Mouse (Mus musculus): Measurements from ENCODE around the gene Frmd4a. TPM values are rescaled to one million over a fixed set of nuclear protein-coding genes. Genes with fewer than 3 reads are reported as not detected.

Gene Frmd4a
- total RNA-seq, 1 experiment, result 9.3 TPM

DNA sequence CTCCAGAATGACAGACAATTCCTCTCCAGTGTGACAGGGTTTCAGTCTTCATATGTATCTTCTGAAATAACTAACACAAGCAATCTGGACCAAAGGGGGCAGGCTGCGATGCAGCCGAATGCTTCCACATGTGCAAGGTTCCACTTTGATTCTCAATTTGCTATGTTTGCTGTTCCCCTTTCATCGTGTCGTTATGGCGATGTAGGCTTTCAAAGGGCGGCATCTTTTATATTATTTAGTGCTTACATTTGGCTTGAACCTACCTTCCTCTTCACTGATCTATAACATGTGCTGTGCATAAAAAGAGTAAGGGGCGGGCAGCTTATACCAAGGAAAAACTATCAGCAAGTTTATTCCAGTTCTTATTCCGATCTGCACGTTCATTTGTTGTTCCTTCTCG lies 322.9 kb downstream of the Frmd4a start:
- Histone ChIP-seq H3K9me3 (ENCODE audit: control insufficient read depth, insufficient read depth, low read depth, low read length) (no peaks in the 10 kb centered on the region), H3K4me3 (ENCODE audit: insufficient read depth in 1 of 2, low read depth in 1 of 2, low read length in 2 of 2, poor library complexity in 1 of 2, severe bottlenecking in 1 of 2) (no peak overlapping the region), H3K4me1 (ENCODE audit: control insufficient read depth in 2 of 2, insufficient read depth in 2 of 2, low read length in 2 of 2, poor library complexity in 1 of 2) (no peaks in the 10 kb centered on the region), H3K36me3 (ENCODE audit: control insufficient read depth, insufficient read depth, low read length, poor library complexity, severe bottlenecking) (no peaks in the 10 kb centered on the region), H3K27ac (ENCODE audit: insufficient read depth, low read depth, low read length, poor library complexity, severe bottlenecking) (no peak overlapping the region), H3K9ac (ENCODE audit: insufficient read depth, low read depth, low read length, poor library complexity, severe bottlenecking) (no peak overlapping the region)
- in situ Hi-C loops (cut with MboI; ENCODE audit: low sequenced_read_pairs in 2 of 2, unreplicated experiment in 2 of 2), result no loop called here
- TF ChIP-seq ZNF384 (IDR thresholded peaks at IDR 0.05; ENCODE audit: low read depth, low read length), result no peak
- TF ChIP-seq MAFK (IDR thresholded peaks at IDR 0.05; ENCODE audit: insufficient read depth, low read depth, low read length), result no peak
- TF ChIP-seq CHD2 (IDR thresholded peaks at IDR 0.05; ENCODE audit: low read depth, low read length), result no peak
- TF ChIP-seq HCFC1 (IDR thresholded peaks at IDR 0.05; ENCODE audit: borderline replicate concordance, insufficient read depth, low read length), result no peak
- TF ChIP-seq ZC3H11A (IDR thresholded peaks at IDR 0.05; ENCODE audit: borderline replicate concordance, low read depth, low read length), result no peak
- no peak for DNase-seq (ENCODE audit: low read depth, low spot score)

DNA sequence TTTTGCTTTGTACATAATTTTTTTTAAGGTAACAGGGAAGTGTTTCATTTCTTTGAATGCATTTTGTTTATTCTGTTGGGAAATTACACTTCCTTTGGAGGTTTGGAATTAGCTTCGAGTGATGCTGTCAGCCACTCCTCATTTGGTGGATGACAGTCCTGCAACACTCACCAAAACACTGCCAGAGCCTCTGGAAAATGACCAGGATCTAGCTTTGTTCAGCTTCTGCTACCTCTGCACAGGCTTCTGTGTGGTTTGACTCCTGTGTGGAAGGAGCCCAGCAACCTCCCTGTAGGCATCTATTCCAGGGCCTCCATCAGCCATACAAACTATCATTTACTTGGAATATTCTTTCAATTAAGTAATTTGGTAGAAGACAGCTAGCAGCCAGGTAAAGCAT lies 323.6 kb downstream of the Frmd4a start:
- Histone ChIP-seq H3K4me1 (ENCODE audit: control insufficient read depth in 2 of 2, insufficient read depth in 2 of 2, low read length in 2 of 2, poor library complexity in 1 of 2) (no peaks in the 10 kb centered on the region), H3K4me3 (ENCODE audit: insufficient read depth in 1 of 2, low read depth in 1 of 2, low read length in 2 of 2, poor library complexity in 1 of 2, severe bottlenecking in 1 of 2) (no peak overlapping the region), H3K9me3 (ENCODE audit: control insufficient read depth, insufficient read depth, low read depth, low read length) (no peaks in the 10 kb centered on the region), H3K9ac (ENCODE audit: insufficient read depth, low read depth, low read length, poor library complexity, severe bottlenecking) (no peak overlapping the region), H3K27ac (ENCODE audit: insufficient read depth, low read depth, low read length, poor library complexity, severe bottlenecking) (no peak overlapping the region), H3K36me3 (ENCODE audit: control insufficient read depth, insufficient read depth, low read length, poor library complexity, severe bottlenecking) (no peaks in the 10 kb centered on the region)
- DNase-seq (ENCODE audit: low read depth, low spot score), result no peak
- in situ Hi-C loops (cut with MboI; ENCODE audit: low sequenced_read_pairs in 2 of 2, unreplicated experiment in 2 of 2), result no loop called here
- no peak for TF ChIP-seq MAFK (IDR thresholded peaks at IDR 0.05; ENCODE audit: insufficient read depth, low read depth, low read length)
- TF ChIP-seq ZNF384 (IDR thresholded peaks at IDR 0.05; ENCODE audit: low read depth, low read length), result no peak
- TF ChIP-seq HCFC1 (IDR thresholded peaks at IDR 0.05; ENCODE audit: borderline replicate concordance, insufficient read depth, low read length), result no peak
- TF ChIP-seq CHD2 (IDR thresholded peaks at IDR 0.05; ENCODE audit: low read depth, low read length), result no peak
- TF ChIP-seq ZC3H11A (IDR thresholded peaks at IDR 0.05; ENCODE audit: borderline replicate concordance, low read depth, low read length), result no peak

DNA sequence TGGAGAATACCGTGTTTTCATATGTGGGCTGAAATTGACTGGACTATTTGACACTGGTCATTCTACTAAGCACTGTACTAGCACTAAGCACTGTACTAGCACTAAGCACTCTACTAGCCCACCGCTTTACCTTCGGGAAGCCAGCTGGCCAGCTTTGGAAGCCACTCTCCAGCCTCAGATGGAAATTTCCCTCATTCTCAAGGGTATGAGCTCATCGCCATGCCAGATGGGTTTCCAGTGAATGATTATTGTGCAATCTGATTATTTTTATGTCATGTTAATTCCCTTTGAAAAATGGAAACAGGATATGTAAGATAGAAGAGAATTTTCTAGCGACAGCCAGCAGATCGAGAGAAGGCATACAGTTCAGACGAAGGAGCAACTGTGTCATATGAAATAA lies 324.5 kb downstream of the Frmd4a start:
- no peak overlapping the region for H3K4me3 ChIP-seq (ENCODE audit: insufficient read depth in 1 of 2, low read depth in 1 of 2, low read length in 2 of 2, poor library complexity in 1 of 2, severe bottlenecking in 1 of 2)
- H3K27ac ChIP-seq (ENCODE audit: insufficient read depth, low read depth, low read length, poor library complexity, severe bottlenecking), result no peak overlapping the region
- H3K4me1 ChIP-seq (ENCODE audit: control insufficient read depth in 2 of 2, insufficient read depth in 2 of 2, low read length in 2 of 2, poor library complexity in 1 of 2), result no peaks in the 10 kb centered on the region
- in situ Hi-C loops (cut with MboI; ENCODE audit: low sequenced_read_pairs in 2 of 2, unreplicated experiment in 2 of 2), result no loop called here
- TF ChIP-seq ZNF384 (IDR thresholded peaks at IDR 0.05; ENCODE audit: low read depth, low read length), result no peak
- TF ChIP-seq CHD2 (IDR thresholded peaks at IDR 0.05; ENCODE audit: low read depth, low read length), result no peak
- no peak for TF ChIP-seq HCFC1 (IDR thresholded peaks at IDR 0.05; ENCODE audit: borderline replicate concordance, insufficient read depth, low read length)
- no peak for TF ChIP-seq ZC3H11A (IDR thresholded peaks at IDR 0.05; ENCODE audit: borderline replicate concordance, low read depth, low read length)
- no peak for TF ChIP-seq MAFK (IDR thresholded peaks at IDR 0.05; ENCODE audit: insufficient read depth, low read depth, low read length)
- H3K36me3 ChIP-seq (ENCODE audit: control insufficient read depth, insufficient read depth, low read length, poor library complexity, severe bottlenecking), result no peaks in the 10 kb centered on the region
- no peak for DNase-seq (ENCODE audit: low read depth, low spot score)
- H3K9ac ChIP-seq (ENCODE audit: insufficient read depth, low read depth, low read length, poor library complexity, severe bottlenecking), result no peak overlapping the region
- no peaks in the 10 kb centered on the region for H3K9me3 ChIP-seq (ENCODE audit: control insufficient read depth, insufficient read depth, low read depth, low read length)

DNA sequence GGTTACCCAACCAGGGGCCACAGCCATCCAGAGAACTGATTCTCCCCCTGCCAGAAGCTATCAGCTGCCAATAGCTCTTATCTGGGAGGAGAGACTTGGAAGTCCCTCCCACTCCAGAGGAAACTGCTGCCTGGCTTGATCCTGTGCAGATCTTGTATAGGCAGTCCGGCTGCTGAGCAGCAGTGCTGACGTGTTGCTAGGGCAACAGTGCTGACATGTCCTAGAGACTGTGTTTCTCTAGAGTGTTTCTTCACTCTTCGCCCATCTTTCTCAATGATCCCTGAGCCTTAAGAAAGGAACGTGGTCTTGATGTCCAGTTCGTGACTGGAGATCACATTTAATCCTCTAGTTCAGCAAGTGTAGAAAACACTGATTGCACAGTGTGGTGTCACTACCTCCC lies 326.9 kb downstream of the Frmd4a start:
- no peak for DNase-seq (ENCODE audit: low read depth, low spot score)
- Histone ChIP-seq H3K36me3 (ENCODE audit: control insufficient read depth, insufficient read depth, low read length, poor library complexity, severe bottlenecking) (no peaks in the 10 kb centered on the region), H3K27ac (ENCODE audit: insufficient read depth, low read depth, low read length, poor library complexity, severe bottlenecking) (no peak overlapping the region), H3K4me1 (ENCODE audit: control insufficient read depth in 2 of 2, insufficient read depth in 2 of 2, low read length in 2 of 2, poor library complexity in 1 of 2) (no peaks in the 10 kb centered on the region), H3K4me3 (ENCODE audit: insufficient read depth in 1 of 2, low read depth in 1 of 2, low read length in 2 of 2, poor library complexity in 1 of 2, severe bottlenecking in 1 of 2) (no peak overlapping the region), H3K9me3 (ENCODE audit: control insufficient read depth, insufficient read depth, low read depth, low read length) (no peaks in the 10 kb centered on the region), H3K9ac (ENCODE audit: insufficient read depth, low read depth, low read length, poor library complexity, severe bottlenecking) (no peak overlapping the region)
- in situ Hi-C loops (cut with MboI; ENCODE audit: low sequenced_read_pairs in 2 of 2, unreplicated experiment in 2 of 2), result no loop called here
- TF ChIP-seq ZNF384 (IDR thresholded peaks at IDR 0.05; ENCODE audit: low read depth, low read length), result no peak
- no peak for TF ChIP-seq HCFC1 (IDR thresholded peaks at IDR 0.05; ENCODE audit: borderline replicate concordance, insufficient read depth, low read length)
- TF ChIP-seq ZC3H11A (IDR thresholded peaks at IDR 0.05; ENCODE audit: borderline replicate concordance, low read depth, low read length), result no peak
- no peak for TF ChIP-seq CHD2 (IDR thresholded peaks at IDR 0.05; ENCODE audit: low read depth, low read length)
- no peak for TF ChIP-seq MAFK (IDR thresholded peaks at IDR 0.05; ENCODE audit: insufficient read depth, low read depth, low read length)

DNA sequence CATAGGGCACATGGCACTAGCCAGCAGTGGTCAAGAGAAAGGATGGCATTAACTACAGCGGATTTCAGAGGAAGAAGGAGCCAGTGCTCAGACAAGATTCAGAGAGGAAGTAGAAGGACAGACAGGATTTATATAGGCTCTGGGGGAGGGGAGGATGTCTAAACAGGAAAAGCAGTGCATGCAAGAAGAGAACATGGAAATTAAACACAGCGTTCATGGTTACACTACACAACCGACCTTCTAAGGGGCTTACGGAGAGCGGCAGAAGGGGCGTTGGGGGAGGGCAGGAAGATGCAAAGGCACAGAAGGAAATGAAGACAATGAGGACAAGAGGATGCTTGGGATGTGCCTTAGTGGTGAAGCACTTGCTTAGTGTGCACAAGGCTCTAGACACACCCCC lies 328.7 kb downstream of the Frmd4a start:
- no peaks in the 10 kb centered on the region for H3K9me3 ChIP-seq (ENCODE audit: control insufficient read depth, insufficient read depth, low read depth, low read length)
- no peak overlapping the region for H3K4me3 ChIP-seq (ENCODE audit: insufficient read depth in 1 of 2, low read depth in 1 of 2, low read length in 2 of 2, poor library complexity in 1 of 2, severe bottlenecking in 1 of 2)
- DNase-seq (ENCODE audit: low read depth, low spot score), result no peak
- H3K36me3 ChIP-seq (ENCODE audit: control insufficient read depth, insufficient read depth, low read length, poor library complexity, severe bottlenecking), result no peaks in the 10 kb centered on the region
- in situ Hi-C loops (cut with MboI; ENCODE audit: low sequenced_read_pairs in 2 of 2, unreplicated experiment in 2 of 2), result no loop called here
- H3K4me1 ChIP-seq (ENCODE audit: control insufficient read depth in 2 of 2, insufficient read depth in 2 of 2, low read length in 2 of 2, poor library complexity in 1 of 2), result no peaks in the 10 kb centered on the region
- TF ChIP-seq MAFK (IDR thresholded peaks at IDR 0.05; ENCODE audit: insufficient read depth, low read depth, low read length) (no peak), ZC3H11A (IDR thresholded peaks at IDR 0.05; ENCODE audit: borderline replicate concordance, low read depth, low read length) (no peak), ZNF384 (IDR thresholded peaks at IDR 0.05; ENCODE audit: low read depth, low read length) (no peak), CHD2 (IDR thresholded peaks at IDR 0.05; ENCODE audit: low read depth, low read length) (no peak), HCFC1 (IDR thresholded peaks at IDR 0.05; ENCODE audit: borderline replicate concordance, insufficient read depth, low read length) (no peak)
- no peak overlapping the region for H3K27ac ChIP-seq (ENCODE audit: insufficient read depth, low read depth, low read length, poor library complexity, severe bottlenecking)
- H3K9ac ChIP-seq (ENCODE audit: insufficient read depth, low read depth, low read length, poor library complexity, severe bottlenecking), result no peak overlapping the region

All from ES-E14 (cell line).